Mouse (Mus musculus): ENCODE measurements at regions not wholly inside any gene's neighbourhood (a gene's known extent, or its start where the extent isn't known, plus 50 kb on each side); places are given as distances from the start of the nearest gene placed in this dataset.
A peak's percentile ranks its signal among the peaks of the same experiment; 100 is the strongest.

GRCm38 (mm10) chr8:79522040-79522439, 117.4 kb upstream of the Otud4 start:
- no peak for ATAC-seq (replicated peaks; ENCODE audit: low read depth, poor library complexity, severe bottlenecking)

GRCm38 (mm10) chr8:79518966-79519365, 119.6 kb upstream of the Smad1 start:
- no peak for ATAC-seq (replicated peaks; ENCODE audit: low read depth, poor library complexity, severe bottlenecking)

GRCm38 (mm10) chr8:79515282-79515783, 116.0 kb upstream of the Smad1 start:
- no peak for ATAC-seq (replicated peaks; ENCODE audit: low read depth, poor library complexity, severe bottlenecking)

- no peak for ATAC-seq (replicated peaks; ENCODE audit: low read depth, poor library complexity, severe bottlenecking)
These were observed 115.4 kb upstream of the Smad1 start for GRCm38 (mm10) chr8:79514655-79515278.

- ATAC-seq (replicated peaks; ENCODE audit: low read depth, poor library complexity, severe bottlenecking), result no peak
These were observed 109.3 kb upstream of the Smad1 start for GRCm38 (mm10) chr8:79508597-79508996.

GRCm38 (mm10) chr8:79505381-79505780, 106.1 kb upstream of the Smad1 start:
- no peak for ATAC-seq (replicated peaks; ENCODE audit: low read depth, poor library complexity, severe bottlenecking)

- no peak for ATAC-seq (replicated peaks; ENCODE audit: low read depth, poor library complexity, severe bottlenecking)
These were observed 104.6 kb upstream of the Smad1 start for GRCm38 (mm10) chr8:79503906-79504305.

- ATAC-seq (replicated peaks; ENCODE audit: low read depth, poor library complexity, severe bottlenecking), result no peak
These were observed 102.7 kb upstream of the Smad1 start for GRCm38 (mm10) chr8:79502062-79502461.

- ATAC-seq (replicated peaks; ENCODE audit: low read depth, poor library complexity, severe bottlenecking), result no peak
These were observed 101.9 kb upstream of the Smad1 start for GRCm38 (mm10) chr8:79501238-79501637.

- ATAC-seq (replicated peaks; ENCODE audit: low read depth, poor library complexity, severe bottlenecking), result no peak
These were observed 99.9 kb upstream of the Smad1 start for GRCm38 (mm10) chr8:79499258-79499657.

GRCm38 (mm10) chr8:79498611-79499010, 99.3 kb upstream of the Smad1 start:
- peak; percentile 90 for ATAC-seq (replicated peaks; ENCODE audit: low read depth, poor library complexity, severe bottlenecking)

- ATAC-seq (replicated peaks; ENCODE audit: low read depth, poor library complexity, severe bottlenecking), result no peak
These were observed 91.9 kb upstream of the Smad1 start for GRCm38 (mm10) chr8:79491156-79491698.

GRCm38 (mm10) chr8:79490739-79491138, 91.4 kb upstream of the Smad1 start:
- ATAC-seq (replicated peaks; ENCODE audit: low read depth, poor library complexity, severe bottlenecking), result no peak

GRCm38 (mm10) chr8:79488861-79489260, 89.5 kb upstream of the Smad1 start:
- peak; percentile 85 for ATAC-seq (replicated peaks; ENCODE audit: low read depth, poor library complexity, severe bottlenecking)

- ATAC-seq (replicated peaks; ENCODE audit: low read depth, poor library complexity, severe bottlenecking), result no peak
These were observed 88.3 kb upstream of the Smad1 start for GRCm38 (mm10) chr8:79487597-79487996.

- no peak for ATAC-seq (replicated peaks; ENCODE audit: low read depth, poor library complexity, severe bottlenecking)
These were observed 80.0 kb upstream of the Smad1 start for GRCm38 (mm10) chr8:79479326-79479725.

- no peak for ATAC-seq (replicated peaks; ENCODE audit: low read depth, poor library complexity, severe bottlenecking)
These were observed 76.7 kb upstream of the Smad1 start for GRCm38 (mm10) chr8:79476012-79476411.

- ATAC-seq (replicated peaks; ENCODE audit: low read depth, poor library complexity, severe bottlenecking), result no peak
These were observed 75.4 kb upstream of the Smad1 start for GRCm38 (mm10) chr8:79474679-79475078.

GRCm38 (mm10) chr8:79452101-79452500, 52.8 kb upstream of the Smad1 start:
- no peak for ATAC-seq (replicated peaks; ENCODE audit: low read depth, poor library complexity, severe bottlenecking)

- ATAC-seq (replicated peaks; ENCODE audit: low read depth, poor library complexity, severe bottlenecking), result no peak
These were observed 50.1 kb upstream of the Smad1 start for GRCm38 (mm10) chr8:79449453-79449852.
